7 mouse cellular contexts compared by ENCODE assay signal in the genomic region with DNA sequence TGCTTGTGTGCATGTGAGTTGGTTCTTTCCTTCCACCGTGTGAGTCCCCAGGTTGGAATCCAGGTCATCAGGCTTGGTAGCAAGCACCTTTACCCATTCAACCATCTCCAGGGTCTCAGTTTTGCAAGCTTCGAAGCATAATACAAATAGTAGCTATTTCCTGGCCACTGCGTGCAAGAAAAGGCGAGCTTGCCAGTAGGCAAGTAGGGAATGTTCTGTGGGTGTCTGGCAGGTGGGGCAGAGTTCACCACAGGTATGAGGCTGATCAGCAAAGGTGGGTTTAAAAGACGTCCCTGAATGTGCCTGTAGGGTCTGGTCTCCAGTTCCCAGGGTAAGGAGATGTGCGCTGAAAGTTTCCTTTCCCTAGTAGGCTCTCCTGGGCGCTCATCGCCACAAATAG. TPM values are rescaled to one million over a fixed set of nuclear protein-coding genes. Genes with fewer than 3 reads are reported as not detected.
DNase-seq lines count a peak whose midpoint lies in the region; ATAC-seq and TF ChIP-seq lines count a peak whose summit lies in the region.

No protein-coding gene starts in this region.

- peak overlapping the region; percentile 97 for H3K27ac ChIP-seq in brown adipose tissue, adult 24 weeks (replicated peaks; ENCODE audit: low read depth, low read length)
- no peak overlapping the region for H3K27ac ChIP-seq in liver, embryonic 11.5 days (ENCODE audit: low read depth, low read length)

- H3K27me3 ChIP-seq in E14TG2a.4 (ENCODE audit: insufficient read depth, low read length), result peaks cover 61% of the 10 kb centered on the region
- H3K27me3 ChIP-seq in liver, embryonic 11.5 days (replicated peaks; ENCODE audit: control insufficient read depth, insufficient read depth, low read length), result peaks cover 45% of the 10 kb centered on the region

- no peaks in the 10 kb centered on the region for H3K36me3 ChIP-seq in E14TG2a.4 (ENCODE audit: insufficient read depth, low read length)
- H3K36me3 ChIP-seq in liver, embryonic 11.5 days (ENCODE audit: control insufficient read depth, insufficient read depth, low read length), result no peaks in the 10 kb centered on the region

- peak overlapping the region; percentile 92 for H3K4me3 ChIP-seq in E14TG2a.4 (replicated peaks; ENCODE audit: low read length)
- peak overlapping the region; percentile 77; the same call in 1 of the 2 replicates for H3K4me3 ChIP-seq in brown adipose tissue, adult 24 weeks (ENCODE audit: insufficient read depth, low read depth, low read length)
- H3K4me3 ChIP-seq in liver, embryonic 11.5 days (ENCODE audit: low read depth, low read length), result peak overlapping the region; percentile 60

- peak overlapping the region; percentile 71 for H3K4me2 ChIP-seq in liver, embryonic 11.5 days

- intact Hi-C loops in left cerebral cortex, postnatal 36 days (cut with DNase I), result no loop called here

- no peak for ATAC-seq in liver, embryonic 11.5 days (replicated peaks; ENCODE audit: low FRiP score)

- peak; percentile 50 for DNase-seq in kidney, adult 18-20 months
- no peak for DNase-seq in kidney, postnatal 36 days
- DNase-seq in liver, embryonic 11.5 days (ENCODE audit: low spot score), result no peak
- no peak for DNase-seq in left cerebral cortex, postnatal 36 days (ENCODE audit: low spot score in 2 of 2)
- no peak for DNase-seq in MN1 (ENCODE audit: low spot score)

- TF ChIP-seq CTCF in E14TG2a.4 (conservative IDR thresholded peaks at IDR 0.05; ENCODE audit: low read length), result no peak

- H3K4me1 ChIP-seq in E14TG2a.4 (replicated peaks; ENCODE audit: low read depth, low read length), result peaks cover 15% of the 10 kb centered on the region
- peaks cover 4% of the 10 kb centered on the region; the same call in 1 of the 2 replicates for H3K4me1 ChIP-seq in brown adipose tissue, adult 24 weeks (ENCODE audit: control insufficient read depth, insufficient read depth, insufficient read length, low read length)
- H3K4me1 ChIP-seq in liver, embryonic 11.5 days (replicated peaks; ENCODE audit: control insufficient read depth, insufficient read depth, low read length), result peaks cover 6% of the 10 kb centered on the region; the same call in 1 of the 2 replicates

- WGBS in liver, embryonic 11.5 days, result 42% methylated on average over 8 of the region's 8 CpGs

- H3K9me3 ChIP-seq in E14TG2a.4 (ENCODE audit: low read length), result no peaks in the 10 kb centered on the region
- no peaks in the 10 kb centered on the region for H3K9me3 ChIP-seq in liver, embryonic 11.5 days (ENCODE audit: control insufficient read depth, low read length)

- no peak overlapping the region for H3K9ac ChIP-seq in liver, embryonic 11.5 days (ENCODE audit: low read depth, low read length)

RNA-seq across cellular contexts. Expression of a gene that starts 0.6 kb away (rescaled TPM):
- 53.5 and 108 TPM in 2 replicates for polyA plus RNA-seq in brown adipose tissue, adult 24 weeks (2012; ENCODE audit: insufficient read depth, insufficient read length, missing spikeins)
- 2.5 and 3.4 TPM in 2 replicates for polyA plus RNA-seq in liver, embryonic 11.5 days (2014; fragmentation: Nextera tagmentation; extraction: Ambion mirVana)
- 1 to 10 TPM; 4.6 to 4.9 TPM for total RNA-seq in left cerebral cortex, postnatal 36 days (2021)

Comparison
In these comparisons a context has a peak if more than half of its experiments do, and no peak if none do; other contexts are left out.
1. RNA of a gene that starts 0.6 kb away (polyA plus RNA-seq): 53.5 to 108 TPM in brown adipose tissue, adult 24 weeks; 2.5 to 3.4 TPM in liver, embryonic 11.5 days; every median in the first group is over 10 times any median in the second.
2. Peak in every context shown above with its lines, with median percentiles within 50 percentile points of each other: H3K4me3 ChIP-seq.